Mouse (Mus musculus): ENCODE data around the gene Ero1l. TPM values are rescaled to one million over a fixed set of nuclear protein-coding genes. Genes with fewer than 3 reads are reported as not detected.

The Ero1l gene
- polyA plus RNA-seq, 1 experiment from 2014 or later: 96.6 TPM

GRCm38 (mm10) chr14:45307630-45308328 is 10.8 kb downstream of the Ero1l start:
- Histone ChIP-seq H3K9me3 (ENCODE audit: control insufficient read depth) (no peaks in the 10 kb centered on the region), H3K9ac (ENCODE audit: low read depth, low read length) (no peak overlapping the region), H3K27ac (ENCODE audit: low read depth, low read length) (no peak overlapping the region), H3K4me3 (ENCODE audit: low read depth, low read length) (no peak overlapping the region), H3K4me1 (replicated peaks; ENCODE audit: control insufficient read depth, insufficient read depth, low read length) (no peaks in the 10 kb centered on the region), H3K4me2 (replicated peaks; ENCODE audit: low read depth) (no peak overlapping the region), H3K27me3 (replicated peaks; ENCODE audit: control insufficient read depth, insufficient read depth, low read length) (no peaks in the 10 kb centered on the region), H3K36me3 (ENCODE audit: control insufficient read depth, insufficient read depth) (peaks cover 11% of the 10 kb centered on the region)
- WGBS: 79% methylated on average over 8 of the region's 8 CpGs
- no peak for TF ChIP-seq CTCF (IDR thresholded peaks at IDR 0.05; ENCODE audit: low read depth)
- no peak for ATAC-seq

- Histone ChIP-seq H3K27ac (ENCODE audit: low read depth, low read length) (no peak overlapping the region), H3K9ac (ENCODE audit: low read depth, low read length) (no peak overlapping the region), H3K4me1 (replicated peaks; ENCODE audit: control insufficient read depth, insufficient read depth, low read length) (no peaks in the 10 kb centered on the region), H3K4me2 (replicated peaks; ENCODE audit: low read depth) (no peak overlapping the region), H3K9me3 (ENCODE audit: control insufficient read depth) (no peaks in the 10 kb centered on the region), H3K4me3 (ENCODE audit: low read depth, low read length) (no peak overlapping the region), H3K27me3 (replicated peaks; ENCODE audit: control insufficient read depth, insufficient read depth, low read length) (no peaks in the 10 kb centered on the region), H3K36me3 (ENCODE audit: control insufficient read depth, insufficient read depth) (peaks cover 28% of the 10 kb centered on the region)
- ATAC-seq: no peak
- TF ChIP-seq CTCF (IDR thresholded peaks at IDR 0.05; ENCODE audit: low read depth): no peak
- 74% methylated on average over 5 of the region's 5 CpGs for WGBS
Observed at GRCm38 (mm10) chr14:45305852-45306251, 12.7 kb downstream of the Ero1l start.

- Histone ChIP-seq H3K4me3 (ENCODE audit: low read depth, low read length) (no peak overlapping the region), H3K36me3 (ENCODE audit: control insufficient read depth, insufficient read depth) (peaks cover 40% of the 10 kb centered on the region), H3K4me2 (replicated peaks; ENCODE audit: low read depth) (no peak overlapping the region), H3K4me1 (replicated peaks; ENCODE audit: control insufficient read depth, insufficient read depth, low read length) (no peaks in the 10 kb centered on the region), H3K27ac (ENCODE audit: low read depth, low read length) (no peak overlapping the region), H3K9ac (ENCODE audit: low read depth, low read length) (no peak overlapping the region), H3K9me3 (ENCODE audit: control insufficient read depth) (no peaks in the 10 kb centered on the region), H3K27me3 (replicated peaks; ENCODE audit: control insufficient read depth, insufficient read depth, low read length) (no peaks in the 10 kb centered on the region)
- peak; percentile 30; the same call in 1 of the 2 replicates for TF ChIP-seq CTCF (IDR thresholded peaks at IDR 0.05; ENCODE audit: low read depth)
- 75% methylated on average over 4 of the region's 4 CpGs for WGBS
- no peak for ATAC-seq
Observed at GRCm38 (mm10) chr14:45304389-45304788, 14.2 kb downstream of the Ero1l start.

GRCm38 (mm10) chr14:45303939-45304338 is 14.6 kb downstream of the Ero1l start:
- Histone ChIP-seq H3K4me2 (replicated peaks; ENCODE audit: low read depth) (no peak overlapping the region), H3K27ac (ENCODE audit: low read depth, low read length) (no peak overlapping the region), H3K27me3 (replicated peaks; ENCODE audit: control insufficient read depth, insufficient read depth, low read length) (no peaks in the 10 kb centered on the region), H3K36me3 (ENCODE audit: control insufficient read depth, insufficient read depth) (peaks cover 44% of the 10 kb centered on the region), H3K4me3 (ENCODE audit: low read depth, low read length) (no peak overlapping the region), H3K9me3 (ENCODE audit: control insufficient read depth) (no peaks in the 10 kb centered on the region), H3K4me1 (replicated peaks; ENCODE audit: control insufficient read depth, insufficient read depth, low read length) (no peaks in the 10 kb centered on the region), H3K9ac (ENCODE audit: low read depth, low read length) (no peak overlapping the region)
- WGBS: 67% methylated on average over 4 of the region's 4 CpGs
- TF ChIP-seq CTCF (IDR thresholded peaks at IDR 0.05; ENCODE audit: low read depth): no peak
- ATAC-seq: no peak

GRCm38 (mm10) chr14:45291608-45292007 is 27.0 kb downstream of the Ero1l start:
- 70% methylated on average over 4 of the region's 4 CpGs for WGBS
- no peaks in the 10 kb centered on the region for H3K4me1 ChIP-seq (replicated peaks; ENCODE audit: control insufficient read depth, insufficient read depth, low read length)

GRCm38 (mm10) chr14:45282066-45282465 is 36.5 kb downstream of the Ero1l start:
- peak; percentile 75 for ATAC-seq
- Histone ChIP-seq H3K4me1 (replicated peaks; ENCODE audit: control insufficient read depth, insufficient read depth, low read length) (no peaks in the 10 kb centered on the region), H3K4me2 (replicated peaks; ENCODE audit: low read depth) (no peak overlapping the region), H3K9ac (ENCODE audit: low read depth, low read length) (no peak overlapping the region), H3K27ac (ENCODE audit: low read depth, low read length) (no peak overlapping the region), H3K36me3 (ENCODE audit: control insufficient read depth, insufficient read depth) (peaks cover 5% of the 10 kb centered on the region; the same call in 1 of the 2 replicates), H3K9me3 (ENCODE audit: control insufficient read depth) (no peaks in the 10 kb centered on the region), H3K4me3 (ENCODE audit: low read depth, low read length) (no peak overlapping the region), H3K27me3 (replicated peaks; ENCODE audit: control insufficient read depth, insufficient read depth, low read length) (no peaks in the 10 kb centered on the region)
- TF ChIP-seq CTCF (IDR thresholded peaks at IDR 0.05; ENCODE audit: low read depth): no peak
- 73% methylated on average over 3 of the region's 3 CpGs for WGBS

More at GRCm38 (mm10) chr14:45291608-45292007, 27.0 kb downstream of the Ero1l start:
- no peak overlapping the region for H3K27ac ChIP-seq (ENCODE audit: low read depth, low read length)
- no peak overlapping the region for H3K9ac ChIP-seq (ENCODE audit: low read depth, low read length)
- no peak for ATAC-seq
- peaks cover 51% of the 10 kb centered on the region for H3K36me3 ChIP-seq (ENCODE audit: control insufficient read depth, insufficient read depth)
- no peaks in the 10 kb centered on the region for H3K27me3 ChIP-seq (replicated peaks; ENCODE audit: control insufficient read depth, insufficient read depth, low read length)
- TF ChIP-seq CTCF (IDR thresholded peaks at IDR 0.05; ENCODE audit: low read depth): no peak
- no peak overlapping the region for H3K4me3 ChIP-seq (ENCODE audit: low read depth, low read length)
- no peaks in the 10 kb centered on the region for H3K9me3 ChIP-seq (ENCODE audit: control insufficient read depth)
- no peak overlapping the region for H3K4me2 ChIP-seq (replicated peaks; ENCODE audit: low read depth)

Measured in intestine, postnatal 0 days (tissue).